Mouse (Mus musculus) right cerebral cortex, postnatal 36 days (tissue): ENCODE data around the gene Hspa4l.
"Not testable (repeated sequence)": the region's sequence is repeated elsewhere in the genome, so short reads cannot be mapped to it uniquely, and the experiment has no call there.

Experiments
- DNase-seq, 2 experiments: peaks; one replicate each; pipeline ENCODE4 v3.0.0; 2022; ENCODE audit warnings: low spot score in 2 of 2, mixed read lengths in 1 of 2

Hspa4l gene

DNA sequence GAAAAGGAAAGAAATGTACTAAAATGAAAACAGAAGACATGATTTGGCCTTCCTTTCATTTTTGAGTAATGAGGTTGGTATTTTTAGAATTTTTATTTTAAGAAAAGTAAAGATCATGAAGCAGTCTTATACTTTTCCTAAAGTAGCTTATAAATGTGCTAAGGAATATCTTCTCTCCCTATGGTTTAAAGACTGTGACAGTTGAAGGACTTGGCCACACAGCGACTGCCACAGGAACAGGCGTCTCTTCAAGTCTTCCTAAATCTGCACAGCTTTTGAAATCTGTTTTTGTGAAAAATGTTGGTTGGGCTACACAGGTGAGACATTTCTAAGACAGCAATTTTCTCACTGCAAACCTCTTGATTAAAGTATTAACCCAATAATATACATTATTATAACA lies 69.0 kb downstream of the Hspa4l start:
- no peak for DNase-seq

DNA sequence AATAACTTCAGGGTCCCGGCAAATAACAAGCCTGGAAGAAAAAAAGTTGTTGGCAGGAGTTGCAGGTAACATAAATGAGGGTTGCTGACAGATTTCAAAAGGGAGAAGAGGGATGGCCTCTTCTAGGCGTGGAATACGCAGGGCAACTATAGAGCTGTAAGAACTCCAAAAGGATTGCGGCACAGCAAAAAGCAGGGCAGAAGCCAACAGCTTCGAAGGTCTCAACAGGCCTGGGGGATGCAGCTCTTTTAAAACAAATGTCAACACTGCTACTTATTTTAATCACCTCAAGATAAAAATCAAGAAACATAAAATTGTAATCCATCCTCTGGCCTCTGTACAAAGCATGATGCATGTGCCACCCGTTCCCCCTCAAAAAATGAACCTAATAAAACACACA lies 101.2 kb downstream of the Hspa4l start:
- not testable (repeated sequence) for DNase-seq
